Mouse (Mus musculus) left cerebral cortex, postnatal 14 days (tissue): Measurements from ENCODE around the gene Wrb. TPM values are rescaled to one million over a fixed set of nuclear protein-coding genes. Genes with fewer than 3 reads are reported as not detected.

Source experiments
- DNase-seq, 2 experiments: peaks; one replicate each; pipeline ENCODE4 v3.0.0; 2021 to 2022; ENCODE audit warnings: low spot score in 2 of 2, mixed read lengths in 1 of 2
- intact Hi-C: fragments of 180-260 bp; cut with DNase I; formaldehyde crosslinking; loops from one replicate; pipeline ENCODE4 v1.15.1; 2025
- total RNA-seq, 2 experiments: library from RNA; stranded (reverse); gene quantifications; 2 replicates each; pipeline ENCODE4 v1.2.3; 2021

The Wrb gene
- total RNA-seq, 2 experiments from 2014 or later: 63.8 to 71.0 TPM

- DNase-seq: no peak
- intact Hi-C loops: no loop called here
These were observed 9.3 kb downstream of the Wrb start for GRCm38 (mm10) chr16:96154476-96154875.

- peak; percentile 78 to 91 for DNase-seq
- intact Hi-C loops: loop anchor here (2.0 kb wide), 1 partner anchor 35 kb away; no protein-coding TSS in a partner anchor
These were observed 10.8 kb downstream of the Wrb start for GRCm38 (mm10) chr16:96156019-96156418.

- intact Hi-C loops: loop anchor here (2.0 kb wide), 1 partner anchor 34 kb away; no protein-coding TSS in a partner anchor
- DNase-seq: peak; percentile 73 to 85
These were observed 12.0 kb downstream of the Wrb start for GRCm38 (mm10) chr16:96157171-96157570.

- intact Hi-C loops: no loop called here
- no peak for DNase-seq
These were observed 13.4 kb downstream of the Wrb start for GRCm38 (mm10) chr16:96158511-96159080.

- DNase-seq: peak; percentile 43 to 52
- intact Hi-C loops: no loop called here
These were observed 14.0 kb downstream of the Wrb start for GRCm38 (mm10) chr16:96159091-96159731.

GRCm38 (mm10) chr16:96159794-96160346 lies 14.7 kb downstream of the Wrb start:
- intact Hi-C loops: no loop called here

GRCm38 (mm10) chr16:96160927-96161326 lies 15.7 kb downstream of the Wrb start:
- DNase-seq: no peak
- intact Hi-C loops: no loop called here

More at GRCm38 (mm10) chr16:96159794-96160346, 14.7 kb downstream of the Wrb start:
- DNase-seq: no peak

- no peak for DNase-seq
- intact Hi-C loops: no loop called here
These were observed 16.1 kb downstream of the Wrb start for GRCm38 (mm10) chr16:96161336-96161735.

- intact Hi-C loops: no loop called here
- no peak for DNase-seq
These were observed 20.6 kb downstream of the Wrb start for GRCm38 (mm10) chr16:96165723-96166264.

- intact Hi-C loops: no loop called here
- DNase-seq: no peak
These were observed 23.6 kb downstream of the Wrb start for GRCm38 (mm10) chr16:96168837-96169236.

- intact Hi-C loops: no loop called here
- no peak for DNase-seq
These were observed 28.4 kb downstream of the Wrb start for GRCm38 (mm10) chr16:96173648-96174047.

GRCm38 (mm10) chr16:96175399-96175798 lies 30.2 kb downstream of the Wrb start:
- DNase-seq: no peak
- intact Hi-C loops: no loop called here

GRCm38 (mm10) chr16:96179156-96179555 lies 33.9 kb downstream of the Wrb start:
- no peak for DNase-seq
- intact Hi-C loops: no loop called here

- DNase-seq: no peak
- intact Hi-C loops: no loop called here
These were observed 42.4 kb downstream of the Wrb start for GRCm38 (mm10) chr16:96187619-96188018.

GRCm38 (mm10) chr16:96191531-96192506 lies 46.6 kb downstream of the Wrb start, which contains the start of gene Lca5l:
TSS of gene Lca5l (minus strand) at chr16:96192271.
- intact Hi-C loops: loop anchor here (2.0 kb wide), 1 partner anchor 35 kb away; no protein-coding TSS in a partner anchor
- DNase-seq: peak; percentile 99 to 100

- no peak for DNase-seq
- intact Hi-C loops: no loop called here
These were observed 54.9 kb downstream of the Wrb start, which contains the start of gene Sh3bgr for GRCm38 (mm10) chr16:96199913-96200701. TSS of gene Sh3bgr (plus strand) at chr16:96200450.

- no peak for DNase-seq
- intact Hi-C loops: no loop called here
These were observed 55.5 kb downstream of the Wrb start for GRCm38 (mm10) chr16:96200702-96201028.

GRCm38 (mm10) chr16:96201485-96202232 lies 56.5 kb downstream of the Wrb start:
- intact Hi-C loops: no loop called here
- no peak for DNase-seq
